Mouse (Mus musculus): ENCODE results near the gene D430041D05Rik. TPM values are rescaled to one million over a fixed set of nuclear protein-coding genes. Genes with fewer than 3 reads are reported as not detected.
A peak's percentile ranks its signal among the peaks of the same experiment; 100 is the strongest.
"Not testable (repeated sequence)": the region's sequence is repeated elsewhere in the genome, so short reads cannot be mapped to it uniquely, and the experiment has no call there.

D430041D05Rik gene
- polyA plus RNA-seq, 1 experiment, result 46.7 TPM

GRCm38 (mm10) chr2:104110031-104110430, 300.8 kb downstream of the D430041D05Rik start:
- no peak overlapping the region for H3K27ac ChIP-seq (ENCODE audit: insufficient read depth, low read length)
- H3K4me1 ChIP-seq (ENCODE audit: control insufficient read depth, insufficient read depth, low read length), result no peaks in the 10 kb centered on the region
- H3K4me3 ChIP-seq (ENCODE audit: insufficient read depth, low read length), result no peak overlapping the region
- TF ChIP-seq POLR2A (IDR thresholded peaks at IDR 0.05; ENCODE audit: extremely low read depth, insufficient read depth, low read length), result no peak

DNA sequence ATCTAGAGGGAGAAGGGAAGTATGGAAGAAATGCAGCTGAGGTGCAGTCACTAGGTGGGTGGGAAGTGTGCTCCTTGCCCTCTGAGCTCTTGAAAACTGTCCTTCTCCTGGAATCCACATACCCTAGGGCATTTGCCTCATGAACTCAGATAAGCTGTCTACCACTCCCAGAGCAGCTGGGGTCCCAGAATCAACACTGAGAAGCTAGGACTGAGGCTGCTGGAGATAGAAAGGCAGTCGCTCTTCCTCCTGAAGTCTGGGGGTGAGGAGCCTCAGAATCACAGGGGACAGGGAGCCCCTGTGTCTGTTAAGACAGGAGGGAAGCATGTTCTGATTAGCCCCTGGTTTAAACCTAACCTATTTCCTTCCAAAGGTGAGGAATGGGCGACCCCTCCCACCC, 301.3 kb downstream of the D430041D05Rik start:
- Histone ChIP-seq H3K27ac (ENCODE audit: insufficient read depth, low read length) (no peak overlapping the region), H3K4me3 (ENCODE audit: insufficient read depth, low read length) (no peak overlapping the region), H3K4me1 (ENCODE audit: control insufficient read depth, insufficient read depth, low read length) (no peaks in the 10 kb centered on the region)
- TF ChIP-seq POLR2A (IDR thresholded peaks at IDR 0.05; ENCODE audit: extremely low read depth, insufficient read depth, low read length), result no peak
- TF ChIP-seq CTCF (IDR thresholded peaks at IDR 0.05; ENCODE audit: extremely low read depth, insufficient read depth, low read length), result no peak

- not testable (repeated sequence) for H3K4me3 ChIP-seq (ENCODE audit: insufficient read depth, low read length); H3K27ac ChIP-seq (ENCODE audit: insufficient read depth, low read length); H3K4me1 ChIP-seq (ENCODE audit: control insufficient read depth, insufficient read depth, low read length)
These were observed 301.8 kb downstream of the D430041D05Rik start for GRCm38 (mm10) chr2:104109021-104109420.

- TF ChIP-seq CTCF (IDR thresholded peaks at IDR 0.05; ENCODE audit: extremely low read depth, insufficient read depth, low read length) (no peak), POLR2A (IDR thresholded peaks at IDR 0.05; ENCODE audit: extremely low read depth, insufficient read depth, low read length) (no peak)
- Histone ChIP-seq H3K4me3 (ENCODE audit: insufficient read depth, low read length) (no peak overlapping the region), H3K27ac (ENCODE audit: insufficient read depth, low read length) (no peak overlapping the region), H3K4me1 (ENCODE audit: control insufficient read depth, insufficient read depth, low read length) (no peaks in the 10 kb centered on the region)
These were observed 306.0 kb downstream of the D430041D05Rik start for GRCm38 (mm10) chr2:104104800-104105199.

- H3K27ac ChIP-seq (ENCODE audit: insufficient read depth, low read length), result no peak overlapping the region
- no peaks in the 10 kb centered on the region for H3K4me1 ChIP-seq (ENCODE audit: control insufficient read depth, insufficient read depth, low read length)
- H3K4me3 ChIP-seq (ENCODE audit: insufficient read depth, low read length), result no peak overlapping the region
- no peak for TF ChIP-seq CTCF (IDR thresholded peaks at IDR 0.05; ENCODE audit: extremely low read depth, insufficient read depth, low read length)
- TF ChIP-seq POLR2A (IDR thresholded peaks at IDR 0.05; ENCODE audit: extremely low read depth, insufficient read depth, low read length), result no peak
These were observed 310.9 kb downstream of the D430041D05Rik start for GRCm38 (mm10) chr2:104099946-104100345.

DNA sequence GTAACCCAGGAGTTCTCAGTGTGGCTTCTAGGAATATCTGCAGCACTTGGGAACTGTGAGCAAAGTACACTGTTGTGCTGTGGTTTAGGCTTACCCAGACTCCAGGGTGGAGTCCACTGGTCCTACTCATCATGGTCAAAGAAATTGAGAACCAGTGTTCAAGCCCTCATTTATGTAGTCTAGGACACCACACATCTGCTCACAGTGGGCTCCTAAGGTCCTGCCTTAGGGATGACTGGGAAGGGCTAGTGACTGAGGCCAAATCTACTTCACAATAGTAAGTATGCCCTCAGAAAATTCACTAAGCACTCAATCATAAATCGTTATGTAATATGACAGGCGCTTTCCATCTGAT, 311.6 kb downstream of the D430041D05Rik start:
- Histone ChIP-seq H3K4me1 (ENCODE audit: control insufficient read depth, insufficient read depth, low read length) (no peaks in the 10 kb centered on the region), H3K27ac (ENCODE audit: insufficient read depth, low read length) (no peak overlapping the region), H3K4me3 (ENCODE audit: insufficient read depth, low read length) (no peak overlapping the region)
- no peak for TF ChIP-seq POLR2A (IDR thresholded peaks at IDR 0.05; ENCODE audit: extremely low read depth, insufficient read depth, low read length)
- TF ChIP-seq CTCF (IDR thresholded peaks at IDR 0.05; ENCODE audit: extremely low read depth, insufficient read depth, low read length), result no peak

DNA sequence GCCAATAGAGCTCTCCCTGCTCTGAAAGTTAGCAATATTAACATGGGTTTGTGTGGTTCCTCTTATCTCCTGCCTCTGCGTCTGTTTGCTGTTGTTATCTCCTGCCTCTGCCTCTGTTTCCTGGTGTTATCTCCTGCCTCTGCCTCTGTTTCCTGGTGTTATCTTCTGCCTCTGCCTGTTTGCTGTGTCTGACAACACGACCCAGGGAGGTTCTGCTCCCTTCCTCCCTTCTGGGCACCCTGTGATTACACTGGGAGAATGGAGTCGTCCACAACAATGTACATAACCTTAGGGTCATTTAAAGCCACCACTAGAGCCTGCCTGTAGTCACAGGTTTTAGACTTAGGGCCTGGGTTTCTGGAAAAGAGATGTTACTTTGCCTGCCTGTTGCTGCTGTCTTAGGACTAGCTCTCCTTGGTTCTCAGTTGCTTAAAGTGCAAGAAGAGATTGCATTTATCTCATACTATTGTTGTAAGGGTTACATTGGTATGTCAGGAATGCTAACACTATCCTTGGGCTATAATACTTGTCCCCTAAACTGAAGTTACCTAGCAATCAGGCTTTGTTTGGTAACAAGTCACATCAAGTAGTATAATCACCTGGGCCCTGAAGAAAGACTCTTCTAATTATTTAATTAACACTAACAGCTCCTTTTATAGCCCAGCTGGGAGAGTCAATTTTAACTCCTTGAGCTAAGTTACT, 312.1 kb downstream of the D430041D05Rik start:
- Histone ChIP-seq H3K4me3 (ENCODE audit: insufficient read depth, low read length) (no peak overlapping the region), H3K4me1 (ENCODE audit: control insufficient read depth, insufficient read depth, low read length) (no peaks in the 10 kb centered on the region), H3K27ac (ENCODE audit: insufficient read depth, low read length) (no peak overlapping the region)
- TF ChIP-seq CTCF (IDR thresholded peaks at IDR 0.05; ENCODE audit: extremely low read depth, insufficient read depth, low read length), result no peak
- TF ChIP-seq POLR2A (IDR thresholded peaks at IDR 0.05; ENCODE audit: extremely low read depth, insufficient read depth, low read length), result no peak

DNA sequence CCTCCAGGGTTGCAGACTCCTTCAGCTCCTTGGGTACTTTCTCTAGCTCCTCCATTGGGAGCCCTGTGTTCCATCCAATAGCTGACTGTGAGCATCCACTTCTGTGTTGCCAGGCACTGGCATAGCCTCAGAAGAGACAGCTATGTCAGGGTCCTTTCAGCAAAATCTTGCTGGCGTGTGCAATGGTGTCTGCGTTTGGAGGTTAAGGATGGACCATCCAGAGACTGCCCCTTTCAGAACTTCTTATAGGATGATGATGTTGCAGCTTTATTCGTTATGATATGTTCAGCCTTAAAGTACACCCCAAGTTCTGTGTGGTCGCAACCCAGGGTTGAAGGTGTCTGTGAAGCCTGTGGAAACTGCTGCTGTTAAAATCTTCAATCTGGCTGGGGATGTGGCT, 313.4 kb downstream of the D430041D05Rik start:
- H3K4me3 ChIP-seq (ENCODE audit: insufficient read depth, low read length); H3K4me1 ChIP-seq (ENCODE audit: control insufficient read depth, insufficient read depth, low read length): not testable (repeated sequence)

GRCm38 (mm10) chr2:104096796-104097195, 314.0 kb downstream of the D430041D05Rik start:
- H3K4me1 ChIP-seq (ENCODE audit: control insufficient read depth, insufficient read depth, low read length); H3K27ac ChIP-seq (ENCODE audit: insufficient read depth, low read length): not testable (repeated sequence)
- peak overlapping the region; percentile 53; the same call in 1 of the 2 replicates for H3K4me3 ChIP-seq (ENCODE audit: insufficient read depth, low read length)

More for the DNA sequence above, 313.4 kb downstream of the D430041D05Rik start:
- not testable (repeated sequence) for H3K27ac ChIP-seq (ENCODE audit: insufficient read depth, low read length)

DNA sequence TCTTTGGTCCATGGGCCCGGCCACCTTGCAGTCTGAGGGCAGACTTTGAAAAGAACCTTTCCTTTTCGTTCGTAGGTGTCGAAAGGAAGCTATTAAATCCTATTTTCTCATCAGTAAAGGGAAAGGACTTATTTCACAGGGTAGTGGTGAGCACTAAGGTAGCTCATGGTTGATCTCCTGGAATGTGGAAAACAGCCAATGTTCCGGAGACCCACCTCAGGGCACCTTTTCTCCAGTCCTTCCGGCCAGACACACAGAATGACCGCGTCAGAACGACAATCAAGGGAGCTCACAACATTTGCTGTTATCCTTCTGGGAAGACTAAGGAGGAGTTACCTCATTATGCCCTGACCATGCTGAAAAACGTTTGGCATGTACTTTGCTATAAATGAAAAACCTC, 314.6 kb downstream of the D430041D05Rik start:
- peak overlapping the region; percentile 9; the same call in 1 of the 2 replicates for H3K27ac ChIP-seq (ENCODE audit: insufficient read depth, low read length)
- H3K4me3 ChIP-seq (ENCODE audit: insufficient read depth, low read length), result peak overlapping the region; percentile 53
- no peaks in the 10 kb centered on the region for H3K4me1 ChIP-seq (ENCODE audit: control insufficient read depth, insufficient read depth, low read length)
- TF ChIP-seq POLR2A (IDR thresholded peaks at IDR 0.05; ENCODE audit: extremely low read depth, insufficient read depth, low read length) (no peak), CTCF (IDR thresholded peaks at IDR 0.05; ENCODE audit: extremely low read depth, insufficient read depth, low read length) (no peak)

GRCm38 (mm10) chr2:104095741-104096213, 315.0 kb downstream of the D430041D05Rik start, which contains the start of gene Cd59a:
Gene Cd59a, plus strand, starts transcription at chr2:104095801.
- H3K4me3 ChIP-seq (ENCODE audit: insufficient read depth, low read length), result peak within 1 kb of the TSS; percentile 53
- TF ChIP-seq POLR2A (IDR thresholded peaks at IDR 0.05; ENCODE audit: extremely low read depth, insufficient read depth, low read length) (no peak), CTCF (IDR thresholded peaks at IDR 0.05; ENCODE audit: extremely low read depth, insufficient read depth, low read length) (no peak)
- peak within 1 kb of the TSS; percentile 9; the same call in 1 of the 2 replicates for H3K27ac ChIP-seq (ENCODE audit: insufficient read depth, low read length)
- no peaks in the 10 kb centered on the region for H3K4me1 ChIP-seq (ENCODE audit: control insufficient read depth, insufficient read depth, low read length)
